Mouse (Mus musculus) E14TG2a.4 (cell line): ENCODE results near the gene Fgf12.

ENCODE experiments used
- CTCF ChIP-seq: conservative IDR thresholded peaks from 2 replicates; pipeline ENCODE4 v1.5.1; 2014; ENCODE audit warnings: low read length
- NANOG ChIP-seq: IDR thresholded peaks from 2 replicates; pipeline ENCODE4 v1.6.1; 2014; ENCODE audit warnings: borderline replicate concordance, low read length, mixed read lengths

GRCm38 (mm10) chr16:28335025-28335424 lies 417.8 kb downstream of the Fgf12 start:
- TF ChIP-seq CTCF (no peak), NANOG (no peak)
